Mouse (Mus musculus) kidney, postnatal 36 days (tissue): ENCODE results near the gene Samd4.
A peak's percentile ranks its signal among the peaks of the same experiment; 100 is the strongest.

Experiments used
- DNase-seq, 2 experiments: peaks; one replicate each; pipeline ENCODE4 v3.0.0; 2021 to 2022; ENCODE audit warnings: mixed read lengths in 2 of 2

Samd4 gene

DNA sequence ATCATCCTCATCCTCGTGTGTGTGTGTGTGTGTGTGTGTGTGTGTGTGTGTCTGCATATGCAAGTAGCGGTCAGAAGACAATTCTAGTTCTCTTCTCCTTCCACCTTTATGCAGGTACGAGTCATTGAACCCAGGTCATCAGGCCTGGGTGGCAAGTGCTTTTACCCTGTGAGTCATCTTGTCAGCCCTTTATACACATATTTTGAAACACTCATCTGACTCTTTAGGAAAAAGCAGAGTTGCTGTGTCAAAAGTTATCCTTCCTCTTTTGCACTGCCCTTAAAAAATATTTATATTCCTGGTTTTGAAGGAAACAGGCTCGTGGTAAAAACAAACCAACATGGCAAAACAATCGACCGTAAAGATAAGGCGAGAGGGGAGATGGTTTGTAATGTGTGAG lies 29.8 kb downstream of the Samd4 start:
- no peak for DNase-seq

DNA sequence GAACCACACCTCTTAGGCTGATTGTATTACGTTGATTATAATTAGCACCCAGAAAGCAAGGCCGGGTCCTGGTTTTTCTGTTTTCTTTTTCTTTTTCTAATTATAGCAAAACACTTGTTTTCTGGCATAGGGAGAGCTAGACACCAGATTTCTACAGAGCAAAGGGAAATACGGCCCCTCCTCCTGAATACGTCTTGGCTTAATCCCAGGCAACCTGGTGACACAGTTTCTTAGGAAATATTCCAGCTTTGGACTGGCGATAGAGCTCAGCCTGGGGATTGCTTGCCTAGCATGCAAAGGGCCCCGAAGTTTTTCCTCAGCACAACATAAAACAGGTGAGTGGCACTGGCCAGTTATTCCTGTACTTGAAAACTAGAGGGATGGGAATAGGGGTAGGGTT lies 31.7 kb downstream of the Samd4 start:
- peak in 1 of 2 experiments; percentile 22 for DNase-seq

DNA sequence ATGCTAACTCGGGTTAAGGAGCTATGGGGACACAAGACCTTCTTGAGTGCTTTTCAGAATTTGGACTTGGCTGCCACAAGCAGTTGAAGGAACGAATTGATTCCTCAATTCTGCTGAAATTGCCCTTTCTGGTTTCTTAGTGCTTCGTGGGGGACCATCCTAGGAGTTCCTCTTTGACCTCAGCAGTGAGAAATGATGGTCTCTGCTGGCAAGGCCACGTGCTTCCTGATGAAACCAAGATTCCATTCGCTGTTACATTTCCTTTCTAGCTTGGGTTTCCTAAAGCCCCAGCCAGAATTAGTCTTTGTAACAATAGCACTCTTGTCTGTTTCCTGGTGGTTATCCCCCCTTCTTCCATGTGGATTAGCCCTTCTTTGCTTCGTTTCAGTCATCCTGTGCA lies 32.9 kb downstream of the Samd4 start:
- DNase-seq, result peak; percentile 22 to 41

DNA sequence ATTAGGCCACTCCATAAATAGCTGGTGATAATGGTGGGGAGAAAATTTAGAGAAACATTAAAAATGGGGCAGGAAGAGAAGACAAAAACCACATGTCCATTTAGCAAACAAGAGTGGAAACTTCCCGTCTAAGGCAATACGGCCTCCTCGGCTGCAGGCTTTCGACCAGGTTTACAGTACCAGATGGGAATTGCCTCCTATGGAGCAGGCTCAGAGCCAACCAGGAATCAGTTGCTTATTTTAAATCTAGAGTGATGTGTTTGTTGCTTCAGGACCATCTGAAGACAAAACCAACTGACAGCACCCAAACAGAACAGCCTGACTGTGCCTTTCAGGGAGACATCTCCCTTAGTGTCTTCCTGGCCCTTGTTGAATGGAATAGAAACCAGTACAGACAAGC lies 33.9 kb downstream of the Samd4 start:
- DNase-seq, result no peak

DNA sequence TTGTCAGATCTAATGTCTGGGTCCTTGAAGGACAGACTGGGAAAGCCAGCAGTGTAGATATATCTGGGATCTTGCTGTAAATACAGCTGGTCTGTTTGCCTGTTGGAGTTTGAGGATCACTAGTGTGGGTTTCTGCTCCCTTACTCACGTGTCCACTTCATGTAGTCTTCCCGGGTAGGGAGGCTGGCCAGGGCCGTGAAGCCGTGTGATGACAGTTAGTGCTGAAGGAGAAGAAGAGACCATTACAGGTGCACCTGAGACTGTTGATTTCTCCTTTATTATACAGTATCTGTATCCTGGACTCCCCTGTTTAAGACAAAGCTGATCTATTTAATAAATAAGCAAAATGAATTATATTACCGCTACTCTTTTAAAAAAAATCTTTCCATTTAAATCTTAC lies 34.5 kb downstream of the Samd4 start:
- no peak for DNase-seq

DNA sequence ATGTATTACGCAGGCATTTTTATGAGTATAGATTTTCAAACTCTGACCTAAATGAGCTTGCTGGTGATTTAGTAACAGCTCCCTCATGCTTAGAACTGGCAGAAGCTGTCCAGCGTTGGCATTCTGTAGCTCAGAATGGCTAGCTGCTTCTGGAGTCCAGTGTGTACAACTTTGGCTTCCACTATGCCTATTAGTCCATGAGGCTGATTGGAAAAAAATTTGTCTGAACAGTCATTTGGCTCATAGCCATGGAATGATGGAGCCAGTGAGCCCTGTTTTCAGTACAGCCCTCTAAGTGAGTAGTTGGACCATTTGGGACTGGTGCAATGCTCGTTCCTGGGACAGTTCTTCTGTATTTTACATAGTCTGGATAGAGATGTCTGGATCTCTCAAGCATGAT lies 34.9 kb downstream of the Samd4 start:
- DNase-seq, result no peak

DNA sequence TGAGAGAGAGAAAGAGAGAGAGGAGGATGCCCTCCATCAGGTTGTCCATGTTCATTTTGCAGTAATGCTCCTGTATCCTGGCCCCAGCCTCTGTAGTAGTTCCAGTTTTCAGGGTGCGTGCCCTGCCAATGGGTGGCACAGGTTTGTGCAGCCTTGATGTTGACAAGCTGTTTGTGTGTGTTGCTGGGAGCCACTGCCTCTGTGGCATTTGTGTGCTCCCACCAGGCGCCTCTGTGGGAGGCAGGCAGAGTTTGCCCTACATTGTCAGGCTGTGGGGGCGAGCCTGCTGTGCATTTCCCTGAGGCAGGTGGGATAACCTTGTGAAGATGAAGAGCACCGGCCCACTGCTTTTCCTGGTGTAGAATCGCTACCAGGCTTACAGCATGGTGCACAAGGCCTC lies 37.8 kb downstream of the Samd4 start:
- DNase-seq, result no peak

DNA sequence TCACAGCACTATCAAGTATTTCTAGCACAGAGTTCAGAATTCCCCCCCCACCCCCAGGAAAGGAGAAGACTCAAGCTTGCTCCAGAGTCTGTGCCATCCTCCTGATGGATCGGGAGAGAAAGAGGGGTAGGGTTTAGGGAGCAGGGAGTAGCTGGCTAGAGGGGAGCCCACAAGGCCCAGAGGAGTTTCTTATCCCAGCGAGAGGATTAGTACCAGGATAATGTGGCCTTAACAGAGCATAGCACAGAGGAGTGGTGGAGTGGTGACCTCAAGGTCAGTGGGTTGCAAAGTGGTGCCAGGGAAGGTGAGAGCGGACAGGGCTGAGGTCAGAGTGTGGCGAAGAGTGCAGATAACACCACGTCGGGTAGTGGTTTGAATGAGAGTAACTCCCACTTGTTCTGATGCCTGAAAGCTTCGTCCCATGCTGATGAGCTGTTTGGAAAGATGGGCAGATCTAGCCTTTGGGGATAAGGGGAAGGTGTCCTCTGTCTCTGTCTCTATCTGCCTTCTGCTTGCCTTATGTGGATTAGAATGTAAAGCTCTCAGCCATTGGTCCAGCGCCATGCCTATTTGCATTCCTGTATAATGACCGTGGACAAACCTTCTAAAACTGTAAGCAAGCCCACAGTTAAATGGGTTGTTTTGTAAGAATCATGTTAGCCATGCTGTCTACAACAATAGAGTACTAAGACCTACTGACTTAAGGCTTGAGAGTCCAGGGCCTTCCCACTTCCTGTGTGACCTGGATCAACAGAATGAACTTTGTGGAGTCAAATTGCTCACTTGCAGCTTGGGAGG lies 38.7 kb downstream of the Samd4 start:
- no peak for DNase-seq

DNA sequence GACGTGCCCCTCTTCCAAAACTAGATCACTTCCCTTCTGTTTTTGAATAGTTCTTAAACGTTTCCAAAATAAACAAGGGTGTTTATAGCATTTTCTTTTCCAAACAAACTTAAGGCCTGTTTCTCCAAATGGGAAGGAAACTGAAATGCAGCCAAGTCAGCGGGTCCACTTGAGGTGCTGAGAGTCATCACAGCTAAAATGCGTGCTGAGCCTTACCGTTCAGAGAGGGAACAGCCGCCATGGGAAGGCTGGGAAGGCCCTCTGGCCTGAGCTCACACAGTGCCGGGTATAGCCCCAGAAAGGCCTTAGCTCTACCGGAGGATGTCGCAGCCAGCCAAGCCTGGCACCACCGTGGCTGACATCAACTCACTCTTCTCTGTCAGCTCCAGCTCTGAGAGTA lies 41.3 kb downstream of the Samd4 start:
- peak; percentile 56 to 61 for DNase-seq

DNA sequence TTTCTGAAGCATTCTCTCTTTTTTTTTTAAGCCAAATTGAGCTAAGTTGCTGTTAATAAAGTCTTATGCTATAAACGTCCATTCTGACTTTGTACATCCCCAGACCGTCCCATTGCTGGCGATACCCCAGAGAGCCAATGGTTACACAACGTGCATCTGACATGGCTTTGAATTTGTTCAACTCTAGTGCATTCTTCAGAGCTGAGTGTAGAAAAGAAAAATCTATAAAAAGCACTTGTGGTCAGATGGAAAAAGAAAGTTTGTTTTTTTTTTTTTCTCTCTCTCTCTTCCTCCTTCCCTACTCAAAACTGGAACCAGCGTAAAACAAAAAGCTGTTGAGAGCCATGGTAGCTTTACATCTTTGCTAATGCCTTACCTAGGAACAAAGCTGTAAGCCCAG lies 41.8 kb downstream of the Samd4 start:
- DNase-seq, result peak in 1 of 2 experiments; percentile 12

DNA sequence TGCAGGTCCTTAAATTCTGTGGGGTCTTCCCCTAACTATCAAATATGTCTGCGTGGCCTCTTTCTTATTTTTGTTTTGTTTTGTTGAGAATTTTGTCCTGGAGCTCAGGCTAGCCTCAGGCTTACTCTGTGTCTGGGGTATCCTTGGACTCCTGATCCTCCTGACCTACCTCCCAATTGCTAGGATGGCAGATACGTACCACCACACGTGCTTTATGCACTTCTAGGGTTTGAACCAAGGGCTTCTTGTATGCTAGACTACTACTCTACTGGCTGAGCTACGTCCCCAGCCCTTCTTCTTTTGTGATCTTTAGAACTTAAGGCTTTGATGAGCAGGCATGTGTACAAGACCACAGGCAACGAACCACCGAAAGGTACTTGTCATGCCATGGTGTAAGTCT lies 45.9 kb downstream of the Samd4 start:
- DNase-seq, result no peak

DNA sequence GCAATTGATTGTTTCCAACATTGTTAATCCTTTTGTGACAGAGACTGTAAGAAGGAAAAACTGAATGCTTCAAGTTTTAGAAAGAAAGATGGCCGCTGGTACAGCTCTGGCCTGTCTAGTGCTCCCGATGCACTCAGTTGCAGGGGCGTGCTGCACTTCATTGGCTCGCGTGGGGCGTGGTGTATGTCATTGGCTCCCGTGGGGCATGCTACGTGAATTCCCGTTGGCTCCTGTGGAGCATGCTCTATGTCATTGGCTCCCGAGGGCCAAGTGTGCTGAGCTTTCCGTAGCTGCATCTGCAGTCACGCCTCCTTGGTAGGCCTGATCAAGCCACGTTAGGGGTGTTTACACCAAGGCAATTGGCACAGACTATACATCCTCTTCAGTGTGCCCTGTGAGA lies 49.5 kb downstream of the Samd4 start:
- no peak for DNase-seq

DNA sequence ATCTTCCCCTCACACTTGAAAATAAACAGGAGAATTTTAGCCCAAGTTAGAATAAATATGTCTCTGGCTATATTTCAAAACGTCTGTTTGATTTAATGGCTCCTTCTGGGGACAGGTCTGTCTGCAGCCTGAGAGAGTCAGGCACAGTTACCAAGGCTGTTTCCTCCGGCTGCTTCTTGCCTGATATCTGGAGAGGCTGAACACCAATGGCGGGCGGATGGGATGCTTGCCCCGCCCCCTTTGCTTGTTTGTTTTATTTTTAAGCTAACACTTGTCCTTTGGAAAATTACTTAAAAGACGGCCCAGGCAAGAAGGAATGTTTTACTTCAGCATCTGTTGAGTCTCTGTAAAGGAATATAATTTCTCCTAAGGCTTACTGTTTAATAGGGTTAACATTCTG lies 50.1 kb downstream of the Samd4 start:
- DNase-seq, result peak; percentile 51 to 75

DNA sequence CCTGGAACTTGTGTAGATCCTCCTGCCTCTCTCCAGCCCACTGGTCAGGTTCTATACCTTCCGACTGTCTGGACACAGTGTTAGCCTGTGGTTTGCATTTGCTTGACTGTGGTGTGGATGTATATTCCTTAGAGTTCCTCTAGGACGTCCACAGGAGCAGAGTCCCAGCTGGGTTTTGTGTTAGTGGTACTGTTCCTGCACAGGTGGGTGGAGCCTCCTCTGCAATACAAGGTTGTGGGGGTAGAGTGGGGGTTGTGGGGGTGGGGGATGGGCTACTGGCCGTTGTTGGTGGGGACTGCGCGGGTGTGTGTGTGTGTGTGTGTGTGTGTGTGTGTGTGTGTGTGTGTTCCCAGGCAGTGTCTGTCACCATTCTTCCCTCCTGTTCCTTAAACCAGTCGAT lies 58.4 kb downstream of the Samd4 start:
- DNase-seq, result no peak

DNA sequence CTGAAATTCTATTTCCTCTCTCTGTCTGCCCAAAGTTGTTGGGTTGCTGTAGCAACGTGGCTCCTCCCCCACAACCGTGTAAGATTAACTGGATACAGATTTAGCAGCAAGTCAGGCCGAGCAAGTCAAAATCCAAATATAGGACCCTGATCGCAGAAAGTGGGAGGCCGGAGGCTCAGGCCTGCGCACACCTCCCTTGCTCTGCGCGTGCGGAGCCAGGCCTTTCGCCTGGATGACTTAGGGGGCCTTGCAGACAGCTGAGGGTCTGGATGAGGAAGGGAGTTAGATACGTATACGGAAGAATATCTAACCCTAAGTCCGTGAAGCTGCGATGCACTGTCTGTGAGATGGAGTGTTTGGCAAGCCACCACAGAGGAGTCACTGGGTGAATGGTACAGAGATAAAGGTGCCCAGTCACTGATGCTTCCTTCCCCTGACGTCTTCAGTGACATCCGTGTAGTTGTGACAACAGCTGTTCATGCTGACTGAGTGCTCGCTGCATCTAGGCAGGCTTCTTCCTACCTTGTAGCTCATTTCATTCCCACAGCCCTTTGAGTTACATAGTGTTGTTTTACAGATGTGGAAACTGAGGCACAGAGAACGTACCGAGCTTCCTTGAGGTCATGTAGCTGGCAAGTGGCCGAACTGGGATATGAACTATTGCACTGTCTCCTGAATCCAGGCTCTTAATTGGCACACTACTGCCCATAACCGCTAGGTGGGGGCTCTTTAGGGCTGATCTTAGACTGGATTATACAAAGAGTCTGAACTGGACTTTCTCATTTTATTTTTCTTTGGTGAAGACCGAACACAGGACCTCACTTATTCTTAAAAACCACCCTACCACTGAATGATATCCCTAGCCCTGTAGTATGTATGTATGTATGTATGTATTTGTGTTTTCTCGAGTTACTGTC lies 59.5 kb downstream of the Samd4 start:
- DNase-seq, result peak; percentile 30 to 54

DNA sequence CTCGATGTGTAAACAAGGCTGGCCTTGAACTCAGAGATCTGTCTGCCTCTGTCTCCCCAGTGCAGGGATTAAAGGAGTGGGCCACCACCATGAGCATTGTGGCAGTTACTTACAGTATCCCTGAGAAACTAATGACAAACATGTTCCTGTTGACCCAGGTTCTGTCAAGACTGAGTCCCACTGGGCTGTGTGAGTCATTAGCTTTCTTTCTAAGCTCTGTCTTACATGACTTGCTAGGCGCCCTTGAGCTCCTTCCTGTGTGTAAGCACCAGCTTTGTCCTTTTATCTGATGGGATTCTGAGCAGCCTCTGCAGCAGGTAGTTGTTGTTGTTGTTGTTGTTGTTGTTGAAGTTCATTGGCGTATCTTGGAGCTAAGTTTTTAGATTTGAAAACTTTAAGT lies 61.8 kb downstream of the Samd4 start:
- DNase-seq, result no peak

DNA sequence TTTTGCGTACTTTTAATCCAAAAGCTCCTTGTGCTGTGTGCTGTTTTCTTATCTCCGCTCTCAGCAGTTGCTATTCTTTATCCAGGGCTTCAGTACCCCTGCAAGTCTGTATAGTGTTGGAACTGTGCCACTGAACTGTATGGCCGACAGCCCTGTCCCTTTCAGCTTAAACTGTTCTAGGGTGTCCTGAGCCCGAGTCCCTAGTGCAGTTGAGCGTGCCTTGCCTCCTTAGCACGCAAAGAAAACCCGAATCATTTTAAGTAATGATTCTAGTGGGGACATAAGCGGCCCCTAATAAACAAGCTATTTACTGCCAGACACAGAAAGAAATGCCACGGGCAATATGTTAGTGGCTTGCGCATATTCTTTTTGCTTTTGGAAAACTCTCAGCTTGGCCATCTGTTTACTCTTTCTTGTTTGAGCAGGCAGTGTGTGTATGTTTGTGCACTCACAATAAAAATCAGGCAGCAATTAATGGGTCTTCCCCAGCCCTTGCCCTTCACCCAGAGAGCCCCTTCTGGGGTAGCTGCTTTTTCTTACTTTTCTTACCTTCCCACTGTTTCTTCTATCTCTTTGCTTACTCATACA lies 63.3 kb downstream of the Samd4 start:
- no peak for DNase-seq

DNA sequence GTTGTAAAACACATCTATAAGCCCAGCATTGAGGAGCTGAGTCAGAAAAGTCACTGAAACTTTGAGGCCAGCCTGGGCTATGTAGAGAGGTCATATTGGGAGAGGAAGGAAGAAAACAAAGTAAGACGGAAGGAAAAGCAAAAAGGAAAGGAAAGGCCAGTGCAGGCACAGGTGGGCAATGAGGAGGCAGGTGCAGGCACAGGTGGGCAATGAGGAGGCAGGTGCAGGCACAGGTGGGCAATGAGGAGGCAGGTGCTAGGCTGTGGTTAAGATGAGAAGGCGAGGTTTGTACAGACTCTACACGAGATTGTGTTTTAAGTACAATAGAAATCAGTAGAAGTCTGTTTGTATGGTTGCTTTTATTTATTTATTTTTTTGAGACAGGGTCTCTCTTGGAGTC lies 65.0 kb downstream of the Samd4 start:
- DNase-seq, result no peak

DNA sequence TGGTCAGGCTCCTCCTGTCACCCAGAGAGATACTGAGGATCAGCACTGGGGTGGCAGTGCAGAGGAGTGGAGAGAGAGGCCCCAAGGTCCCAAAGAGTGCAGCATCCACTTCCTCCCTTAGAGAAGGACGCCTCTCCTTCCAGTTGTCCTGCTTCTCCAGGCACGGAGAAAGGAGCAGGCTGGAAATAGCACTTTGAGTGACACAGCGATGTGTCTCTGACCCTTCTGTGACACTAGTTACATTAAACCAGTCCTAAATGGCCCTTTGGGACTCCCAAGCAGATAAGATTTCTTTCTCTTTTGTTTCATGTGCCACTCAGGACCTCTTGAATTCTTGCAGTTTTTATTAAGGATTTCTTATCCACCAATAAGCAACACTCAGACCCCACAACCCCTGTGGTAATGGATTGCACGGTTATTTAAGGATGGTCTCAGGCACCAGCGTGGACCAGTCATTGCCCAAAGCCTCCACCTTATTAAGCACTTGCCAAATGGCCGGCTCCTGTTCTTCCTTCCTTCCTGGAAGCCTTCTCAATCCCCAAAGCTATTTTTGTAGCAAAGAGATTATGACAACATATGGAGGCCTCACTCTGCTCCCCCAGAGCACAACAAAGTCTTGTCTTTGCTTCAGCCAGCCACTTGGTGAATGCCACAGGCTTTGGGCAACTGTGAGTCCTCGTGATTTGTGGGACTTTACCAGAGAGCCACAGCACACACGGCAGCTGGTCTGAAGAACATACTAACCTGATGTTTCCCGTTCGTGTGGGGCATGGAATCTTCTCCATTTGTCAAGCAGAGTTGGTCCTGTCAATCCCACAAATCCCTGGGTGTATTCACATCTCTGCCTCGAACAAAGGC lies 68.1 kb downstream of the Samd4 start:
- no peak for DNase-seq

DNA sequence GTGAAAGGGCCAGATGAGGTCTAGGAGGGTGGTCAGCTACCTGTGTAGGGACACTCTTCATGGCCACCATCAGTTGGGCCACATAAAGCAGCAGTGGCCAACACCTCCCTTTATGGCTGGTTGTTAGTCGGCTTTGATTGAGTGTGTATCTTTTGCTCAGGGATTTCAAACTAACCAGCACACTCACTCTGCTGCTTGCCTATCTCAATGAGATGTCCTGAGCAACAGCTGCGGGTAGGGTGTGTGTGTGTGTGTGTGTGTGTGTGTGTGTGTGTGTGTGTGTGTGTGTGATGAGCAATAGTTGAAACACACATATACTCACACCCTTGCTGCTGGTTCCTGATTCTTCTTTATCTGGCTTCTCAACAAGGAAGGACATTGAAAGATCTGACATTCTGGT lies 69.6 kb downstream of the Samd4 start:
- no peak for DNase-seq

DNA sequence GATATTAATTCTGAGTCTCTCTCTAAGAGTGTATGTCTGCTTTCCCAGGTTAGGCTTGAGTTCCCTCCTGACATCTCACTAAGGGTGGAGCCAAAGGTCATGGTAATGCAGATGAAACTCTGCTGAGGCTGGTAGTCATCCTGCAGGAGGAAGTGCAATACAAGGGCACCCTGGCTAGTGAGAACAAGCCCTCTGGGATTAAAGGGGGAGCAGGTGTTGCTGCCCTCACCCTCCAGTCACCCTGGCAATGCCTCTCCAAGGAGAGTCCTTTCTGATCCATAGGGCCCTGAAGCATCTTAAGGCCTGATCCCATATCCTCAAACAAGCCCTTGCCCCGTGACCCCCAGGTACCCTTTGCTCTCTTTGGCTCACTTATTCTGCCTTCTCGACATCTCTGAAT lies 72.5 kb downstream of the Samd4 start:
- no peak for DNase-seq

DNA sequence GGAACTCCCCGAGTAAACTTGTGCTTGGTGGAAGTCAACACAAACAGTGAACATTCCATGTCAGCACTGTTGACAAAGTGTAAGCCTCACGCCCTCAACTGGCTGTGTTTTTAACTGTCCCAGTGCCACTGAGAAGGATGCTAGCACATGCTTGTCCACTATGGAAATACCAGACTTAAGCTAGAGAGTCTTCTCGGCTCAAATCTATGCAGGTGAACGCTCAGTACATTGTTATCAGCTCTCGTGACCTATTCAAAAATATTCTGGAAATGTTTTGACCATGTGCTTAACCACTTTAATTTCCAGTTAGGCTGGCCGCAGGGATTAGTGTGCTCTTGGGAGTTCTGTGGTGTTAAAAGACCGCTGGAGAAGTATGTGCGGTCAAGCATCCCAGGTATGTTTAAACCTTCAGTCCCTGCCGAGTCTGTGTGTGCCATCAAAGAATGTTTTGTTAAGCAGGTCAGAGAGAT lies 73.0 kb downstream of the Samd4 start:
- peak; percentile 25 to 27 for DNase-seq

DNA sequence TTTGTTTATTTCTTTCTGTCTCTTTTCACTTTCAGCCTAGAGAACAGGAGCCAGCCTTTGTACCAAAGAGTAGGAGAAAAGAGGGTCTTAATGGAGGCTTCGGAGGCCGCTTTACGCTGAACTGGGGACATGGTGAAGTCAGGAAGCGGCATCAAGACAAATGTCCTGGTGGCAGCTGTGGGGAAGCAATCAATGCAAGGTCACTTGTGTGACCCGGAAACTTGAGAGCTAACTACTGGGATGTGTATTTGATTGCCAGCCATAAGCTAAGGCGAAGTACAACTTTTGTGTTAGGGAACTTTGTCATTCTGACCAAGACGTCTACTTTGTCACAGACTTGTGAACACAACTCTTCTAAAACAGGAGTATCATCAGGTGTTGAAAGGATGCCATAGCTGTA lies 73.5 kb downstream of the Samd4 start:
- DNase-seq, result no peak
